Mouse (Mus musculus) frontal cortex, adult 2 months (tissue): ENCODE results near the gene Mical2. TPM values are rescaled to one million over a fixed set of nuclear protein-coding genes. Genes with fewer than 3 reads are reported as not detected.
A peak's percentile ranks its signal among the peaks of the same experiment; 100 is the strongest.

Source experiments
- DNase-seq, 2 experiments: peaks; one replicate each; pipeline ENCODE4 v3.0.0; 2022; ENCODE audit warnings: low spot score in 1 of 2; ENCODE audit errors: extremely low spot score in 1 of 2
- polyA plus RNA-seq: library from polyadenylated mRNA; depleted of rRNA; stranded (reverse); fragments of >200 nt; gene quantifications from 2 replicates; pipeline ENCODE4 v1.2.3, GENCODE M21; 2012; rRNA removed

Gene Mical2
- 229 and 253 TPM in 2 replicates for polyA plus RNA-seq

DNA sequence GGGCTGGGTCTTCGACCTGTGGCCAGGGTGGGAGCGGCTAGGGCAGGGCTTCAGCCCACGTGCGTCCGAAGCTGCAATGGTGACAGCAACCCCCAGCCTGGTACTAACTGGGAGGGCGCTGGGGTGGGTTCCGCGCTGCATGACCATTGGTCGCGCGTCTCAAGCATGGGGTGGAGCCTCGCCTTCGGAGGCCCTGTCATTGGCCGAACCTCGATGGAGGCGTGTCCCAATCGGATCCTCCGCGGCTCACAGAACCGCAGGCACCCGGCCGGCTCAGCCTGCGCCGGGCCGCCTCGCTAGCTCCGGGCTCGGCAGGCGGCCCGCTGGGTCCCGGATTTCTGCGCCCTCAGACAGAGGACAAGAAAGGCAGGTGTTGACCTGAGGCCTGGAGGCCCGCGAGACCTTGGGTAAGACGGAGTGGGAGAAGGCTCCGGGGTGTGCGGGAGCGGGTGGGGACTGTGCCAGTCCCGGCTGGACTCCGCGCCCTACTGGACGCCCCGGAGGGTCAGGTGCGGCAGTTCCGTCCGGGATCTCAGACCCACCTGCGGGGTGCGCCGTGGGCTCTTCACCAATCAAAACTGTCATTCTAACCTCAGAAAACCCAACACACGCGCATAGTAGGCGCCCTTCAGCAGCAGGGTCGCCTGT, at the start of gene Mical2:
TSS of gene Mical2 (plus strand) at position 242 of the 648 bp plus-strand sequence.
- peak; percentile 87 to 91 for DNase-seq

GRCm38 (mm10) chr7:112176627-112177026, 49.0 kb upstream of the Mical2 start:
- DNase-seq, result peak in 1 of 2 experiments; percentile 54

DNA sequence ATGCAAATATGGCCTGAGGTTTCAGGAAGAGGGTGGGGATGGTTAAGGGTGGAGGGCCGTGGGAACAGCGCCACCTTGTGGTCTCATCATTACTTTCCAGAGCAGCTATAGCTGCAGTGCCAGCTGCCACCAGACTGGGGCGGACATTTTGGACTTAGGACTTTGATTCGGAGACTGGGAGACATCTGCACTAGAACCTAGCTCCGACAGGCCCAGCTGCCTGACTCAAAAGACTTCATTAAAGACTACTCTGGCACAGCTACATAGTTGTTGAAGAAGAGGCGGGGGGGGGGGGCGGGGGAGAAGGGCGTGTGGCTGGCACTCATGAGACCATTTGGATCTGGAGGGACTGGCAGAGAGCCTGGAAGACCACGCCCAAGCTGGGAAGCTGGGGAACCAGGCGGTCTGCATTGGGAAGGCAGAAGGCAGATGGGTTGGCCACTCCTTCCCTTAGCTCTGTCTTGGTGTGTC, 45.4 kb upstream of the Mical2 start:
- DNase-seq, result peak; percentile 78 to 92

- peak; percentile 91 to 98 for DNase-seq
Measured at GRCm38 (mm10) chr7:112183258-112183841, 42.3 kb upstream of the Mical2 start.

DNA sequence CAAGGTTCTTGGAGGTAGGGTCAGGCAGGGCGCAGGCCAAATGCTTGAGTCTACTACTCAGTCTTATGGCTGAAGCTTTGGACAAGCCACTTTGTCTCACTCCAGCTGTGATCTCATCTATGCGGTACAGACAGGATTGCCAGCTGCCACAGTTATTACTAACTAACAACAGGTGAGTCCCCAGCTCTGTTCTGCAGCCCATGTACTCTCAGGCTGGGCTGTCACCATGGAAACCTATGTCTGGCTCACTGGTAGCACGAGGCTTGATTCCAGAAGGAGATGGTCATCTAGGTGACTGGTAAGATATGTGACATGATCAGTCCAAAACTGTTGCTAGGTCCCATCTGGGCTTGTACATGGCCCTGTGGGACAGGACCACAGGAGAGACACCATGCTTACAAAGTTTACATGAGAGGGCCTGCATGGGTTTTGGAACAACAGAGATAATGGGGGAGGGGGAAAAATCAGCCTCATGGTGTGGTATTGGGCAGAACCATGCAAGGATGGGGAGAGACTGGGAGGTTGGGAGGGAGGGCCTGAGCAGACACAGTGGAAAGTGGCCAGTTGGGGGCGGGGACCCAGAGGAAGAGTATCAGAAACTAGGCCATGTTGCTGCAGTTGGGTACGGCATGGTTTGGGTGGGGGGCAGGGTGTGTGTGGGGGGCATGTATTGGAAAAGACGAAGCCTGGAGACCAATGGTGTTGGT, 41.0 kb upstream of the Mical2 start:
- DNase-seq, result no peak

- DNase-seq, result no peak
Measured at GRCm38 (mm10) chr7:112185226-112185745, 40.4 kb upstream of the Mical2 start.

DNA sequence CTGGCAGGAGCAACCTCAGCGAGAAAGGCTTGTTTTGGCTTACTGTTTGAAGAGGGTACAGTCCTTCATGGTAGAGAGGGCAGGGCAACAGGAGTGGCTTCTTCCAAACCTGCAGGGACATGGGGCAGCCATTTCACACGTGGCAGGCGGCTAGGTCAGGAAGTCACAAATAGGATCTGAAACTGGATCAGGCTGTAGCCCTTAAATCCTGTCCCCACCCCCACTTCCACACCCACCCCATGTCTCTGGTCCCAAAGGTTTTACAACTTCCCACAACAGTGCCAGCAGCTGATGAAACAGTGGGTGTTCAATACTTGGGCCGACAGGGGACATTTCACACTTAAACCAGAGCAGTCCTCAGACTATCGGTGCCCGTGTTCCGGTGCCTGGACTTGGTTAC, 38.8 kb upstream of the Mical2 start:
- DNase-seq, result no peak

GRCm38 (mm10) chr7:112187536-112188459, 37.9 kb upstream of the Mical2 start:
- DNase-seq, result no peak

GRCm38 (mm10) chr7:112192237-112192636, 33.4 kb upstream of the Mical2 start:
- DNase-seq, result peak in 1 of 2 experiments; percentile 68

DNA sequence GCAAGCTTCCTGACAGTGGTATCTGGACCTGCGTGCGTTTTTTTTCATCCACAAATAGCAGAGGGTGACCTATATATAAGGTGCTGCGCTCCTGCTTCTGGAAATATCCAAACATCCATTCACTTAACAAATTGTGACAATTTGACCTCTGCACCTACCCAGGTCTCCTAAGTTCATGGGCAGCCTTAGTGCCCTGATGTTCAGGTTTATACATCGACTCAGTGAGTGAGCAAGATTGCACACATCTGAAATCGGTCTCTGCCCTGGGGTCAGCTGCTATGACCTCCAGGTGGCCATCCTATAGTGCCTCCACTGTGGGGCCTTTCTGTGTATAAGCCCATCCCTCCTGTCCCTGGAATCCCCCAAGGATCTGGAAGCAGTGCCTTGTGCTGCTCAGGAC, 32.9 kb upstream of the Mical2 start:
- DNase-seq, result no peak

GRCm38 (mm10) chr7:112194286-112194685, 31.4 kb upstream of the Mical2 start:
- DNase-seq, result no peak

- no peak for DNase-seq
Measured at GRCm38 (mm10) chr7:112197461-112197860, 28.2 kb upstream of the Mical2 start.

GRCm38 (mm10) chr7:112199343-112199742, 26.3 kb upstream of the Mical2 start:
- no peak for DNase-seq

GRCm38 (mm10) chr7:112200761-112201160, 24.9 kb upstream of the Mical2 start:
- no peak for DNase-seq

DNA sequence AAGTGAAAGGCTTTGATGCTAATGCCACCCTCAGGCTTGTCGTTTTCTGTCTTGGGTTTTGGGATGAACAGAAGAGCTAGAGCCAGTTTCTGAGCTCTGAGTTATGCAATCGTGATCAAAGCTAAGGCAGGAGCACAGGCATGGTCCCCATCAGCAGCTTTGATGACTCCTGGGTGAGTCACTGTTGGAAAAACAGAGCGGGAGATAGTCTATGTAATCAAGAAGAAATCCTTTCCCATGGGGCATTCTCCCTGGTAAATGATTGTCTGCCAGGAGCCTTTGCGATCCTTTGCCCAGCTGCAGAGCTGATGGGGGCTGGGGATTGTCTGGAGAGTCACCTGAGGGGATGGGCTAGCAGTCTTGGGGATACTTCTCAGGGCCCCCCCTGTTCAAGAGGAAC, 23.5 kb upstream of the Mical2 start:
- DNase-seq, result peak; percentile 41 to 77

- DNase-seq, result peak; percentile 57 to 71
Measured at GRCm38 (mm10) chr7:112202843-112203242, 22.8 kb upstream of the Mical2 start.

DNA sequence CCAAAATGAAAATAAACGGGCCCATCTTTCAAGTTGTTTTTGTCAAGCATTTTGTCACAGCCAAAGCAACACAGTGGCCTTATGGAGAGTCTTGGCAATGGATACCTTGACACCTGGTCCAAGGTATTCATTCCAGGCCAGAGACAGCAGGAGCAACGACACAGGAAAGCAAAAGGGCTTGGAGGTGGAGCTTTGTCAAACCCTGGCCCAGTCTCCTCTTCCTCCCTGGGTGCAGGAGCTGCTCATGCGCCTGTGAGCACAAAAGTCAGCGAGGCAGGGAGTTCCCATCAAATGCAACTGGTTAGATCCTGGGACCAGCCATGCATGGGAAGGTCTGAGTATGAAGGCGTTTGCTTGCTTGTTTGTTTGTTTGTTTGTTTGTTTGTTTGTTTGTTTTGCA, 21.7 kb upstream of the Mical2 start:
- no peak for DNase-seq

- peak; percentile 59 to 77 for DNase-seq
Measured at GRCm38 (mm10) chr7:112204380-112204963, 21.2 kb upstream of the Mical2 start.

DNA sequence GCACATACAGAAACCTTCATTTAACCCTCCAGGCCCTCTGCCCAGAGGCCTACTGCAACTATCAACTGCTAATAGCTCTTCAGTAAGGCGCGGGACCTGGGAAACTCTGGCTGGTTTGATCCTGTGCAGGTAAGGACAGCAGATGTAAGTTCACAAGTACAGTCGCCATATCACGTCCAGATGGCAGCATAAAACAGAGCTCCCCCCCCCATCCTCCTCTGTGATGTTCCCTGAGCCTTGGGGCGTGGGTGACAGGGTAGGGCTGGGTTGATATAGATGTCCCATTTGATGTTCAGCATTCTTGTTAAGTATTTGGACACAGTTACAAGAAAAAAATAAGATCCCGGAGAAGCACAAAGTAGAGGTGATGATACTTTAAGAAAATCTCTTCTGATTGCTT, 20.1 kb upstream of the Mical2 start:
- no peak for DNase-seq

DNA sequence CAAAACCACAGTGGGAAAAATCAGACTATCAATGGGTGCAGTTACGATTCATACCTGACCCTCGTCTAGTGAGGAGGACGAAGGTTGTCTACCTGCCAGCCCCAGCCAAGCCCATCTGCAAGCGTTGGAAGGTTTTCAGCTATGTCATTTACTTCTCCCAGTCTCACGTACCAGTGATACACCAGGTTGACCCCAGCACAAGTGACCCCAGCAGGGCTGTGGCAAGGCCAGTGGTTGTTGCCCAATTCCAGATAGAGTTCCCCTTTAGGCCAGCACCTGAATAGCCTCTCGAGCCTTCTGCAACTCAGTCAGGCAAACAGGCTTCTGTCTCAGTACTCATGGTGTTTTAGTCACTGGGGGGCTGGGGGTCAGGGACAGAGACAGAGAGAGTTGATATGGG, 17.9 kb upstream of the Mical2 start:
- no peak for DNase-seq
